Mouse (Mus musculus) embryonic fibroblast, embryonic 13.5 days (primary cell): Measurements from ENCODE around the gene Kcne2.

Experiments used
- CTCF ChIP-seq: IDR thresholded peaks from 2 replicates; pipeline ENCODE4 v1.5.1; 2011; ENCODE audit warnings: mild to moderate bottlenecking, control low read depth, low read length, moderate library complexity, borderline replicate concordance; ENCODE audit not compliant: insufficient read depth
- POLR2A ChIP-seq: IDR thresholded peaks from 2 replicates; pipeline ENCODE4 v1.6.1; 2011; ENCODE audit warnings: low read depth, mild to moderate bottlenecking, control low read depth, low read length, moderate library complexity

- TF ChIP-seq POLR2A (no peak), CTCF (no peak)
These were observed 3.4 kb upstream of the Kcne2 start for GRCm38 (mm10) chr16:92288778-92289177.
